Mouse (Mus musculus) testis, adult 2 months (tissue): ENCODE results near the gene Atat1.

Experiments used
- CTCF ChIP-seq: fragments of 200-500 bp; IDR thresholded peaks from 2 replicates; pipeline ENCODE4 v1.5.1; 2012; ENCODE audit warnings: low read depth, mild to moderate bottlenecking, inconsistent platforms, low read length, moderate library complexity; ENCODE audit not compliant: control insufficient read depth, insufficient read depth, insufficient replicate concordance
- POLR2A ChIP-seq: fragments of 200-500 bp; IDR thresholded peaks from 2 replicates; pipeline ENCODE4 v1.6.1; 2012; ENCODE audit warnings: low read depth, mild to moderate bottlenecking, inconsistent platforms, low read length, moderate library complexity; ENCODE audit not compliant: control insufficient read depth

DNA sequence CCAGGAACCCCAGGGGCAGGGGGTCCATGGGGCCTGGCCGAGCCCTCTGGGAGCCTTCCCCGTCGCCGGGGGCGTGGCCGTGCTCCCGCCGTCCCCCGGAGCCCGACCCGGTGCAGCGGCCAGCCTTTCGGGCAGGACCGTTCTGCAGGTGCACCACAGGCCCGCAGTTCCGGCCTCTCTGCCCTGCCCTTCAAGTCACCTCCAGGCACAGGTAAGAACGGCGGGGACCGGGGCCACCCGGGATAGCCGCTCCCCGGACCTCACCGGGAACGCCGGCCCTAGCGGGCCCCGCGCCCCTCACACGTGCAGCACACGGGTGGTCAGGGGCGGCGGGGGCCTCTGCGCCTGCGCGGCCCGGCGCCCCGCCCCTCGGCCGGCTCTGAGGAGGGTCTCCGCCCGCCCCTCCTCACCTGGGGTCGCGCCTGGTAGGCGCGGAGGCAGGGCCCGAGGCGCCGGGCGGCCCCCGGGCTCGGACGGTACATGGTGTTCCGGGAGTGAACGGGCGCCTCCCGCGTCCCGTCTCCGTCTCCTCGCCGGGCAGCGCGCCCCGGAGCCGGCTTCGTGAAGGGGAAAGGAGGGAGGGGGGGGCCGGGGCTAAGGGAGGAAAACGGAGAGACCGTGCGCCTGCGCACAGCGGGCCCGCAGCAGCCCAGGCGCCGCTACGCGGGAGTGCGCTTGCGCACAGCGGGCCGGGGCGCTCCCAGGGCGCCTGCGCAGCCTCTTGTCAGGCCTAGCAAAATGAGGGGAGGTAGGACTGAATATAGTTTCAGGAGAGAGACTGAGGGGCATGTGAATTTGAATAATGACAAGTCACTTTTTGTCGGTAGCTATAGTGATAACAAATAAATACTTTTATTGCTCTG is 12.9 kb downstream of the Atat1 start, which contains the start of gene 2310061I04Rik:
- no peak for TF ChIP-seq CTCF
- TF ChIP-seq POLR2A: peak; percentile 53
